Mouse (Mus musculus) erythroid progenitor cell, adult 5-6 weeks (primary cell): Measurements from ENCODE around the gene Hnrnpul1. TPM values are rescaled to one million over a fixed set of nuclear protein-coding genes. Genes with fewer than 3 reads are reported as not detected.
"Not testable (repeated sequence)": the region's sequence is repeated elsewhere in the genome, so short reads cannot be mapped to it uniquely, and the experiment has no call there.

Experiments
- ATAC-seq: replicated peaks from 2 replicates; pipeline ENCODE4 v1.8.0; 2016; ENCODE audit warnings: moderate number of reproducible peaks, mild to moderate bottlenecking, moderate TSS enrichment, inconsistent platforms; ENCODE audit not compliant: poor library complexity, low FRiP score, severe bottlenecking
- total RNA-seq, 2 experiments: library from RNA; stranded (forward) in 1 of 2; stranded (reverse) in 1 of 2; fragments of 150-400 nt in 1 of 2; fragments of 186-747, 209-891 nt in 1 of 2; gene quantifications; 2 replicates each; pipeline versions ENCODE4 v1.2.3 to v1.2.4; 2015 to 2017; ENCODE audit warnings: low replicate concordance in 2 of 2

The Hnrnpul1 gene
- 186 and 195 TPM in 2 replicates for total RNA-seq (2015; ENCODE audit: low replicate concordance)
- total RNA-seq (2017; ENCODE audit: low replicate concordance): 179 and 256 TPM in 2 replicates

GRCm38 (mm10) chr7:25754738-25755467, at the start of gene Hnrnpul1:
Hnrnpul1 (minus strand) TSS chr7:25754757.
- peak; percentile 89 for ATAC-seq

GRCm38 (mm10) chr7:25803460-25803859, 48.9 kb upstream of the Hnrnpul1 start:
- no peak for ATAC-seq

DNA sequence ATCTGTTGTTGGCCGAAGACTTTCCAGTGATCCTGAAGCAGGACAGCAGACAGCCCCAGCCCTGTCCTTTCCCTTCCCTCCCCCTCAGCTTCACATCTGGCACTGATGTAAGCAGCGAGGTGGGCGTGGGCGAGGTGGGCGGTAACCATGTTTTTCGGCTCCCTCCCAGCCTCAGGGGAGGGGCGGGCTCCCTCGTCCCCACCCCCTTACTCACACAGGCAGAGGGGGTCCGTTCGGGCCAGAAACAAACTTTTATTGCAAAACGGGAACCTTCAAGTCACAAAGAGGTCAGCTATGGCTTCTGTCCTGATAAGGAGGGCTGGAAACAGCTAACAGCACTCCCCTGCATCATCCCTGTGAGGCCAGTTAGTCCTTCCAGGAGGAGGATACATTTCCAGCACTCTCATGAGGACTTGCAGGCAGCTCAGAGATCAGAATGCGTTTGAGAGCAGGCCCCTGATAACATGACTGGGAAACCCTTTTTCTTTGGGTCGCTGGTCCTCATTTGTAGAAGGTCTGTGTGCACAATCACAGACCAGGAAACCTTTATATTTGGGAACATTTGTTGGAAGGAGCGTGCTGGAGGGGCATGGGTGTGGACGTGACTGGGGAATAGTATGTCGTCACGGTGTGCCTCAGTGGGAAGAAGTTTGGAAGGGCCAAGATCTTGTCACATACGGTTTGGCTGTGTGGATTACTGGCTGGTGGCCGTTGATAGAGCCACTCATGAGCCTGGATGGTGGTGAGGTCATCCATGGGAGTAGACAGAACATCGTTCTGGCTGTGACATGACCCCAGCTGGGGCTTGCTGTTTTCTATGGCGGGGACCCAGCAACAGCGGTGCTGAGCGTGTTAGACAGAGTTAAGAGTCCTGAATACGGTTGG, 47.9 kb upstream of the Hnrnpul1 start:
- no peak for ATAC-seq

- no peak for ATAC-seq
Measured at GRCm38 (mm10) chr7:25801031-25801430, 46.5 kb upstream of the Hnrnpul1 start.

DNA sequence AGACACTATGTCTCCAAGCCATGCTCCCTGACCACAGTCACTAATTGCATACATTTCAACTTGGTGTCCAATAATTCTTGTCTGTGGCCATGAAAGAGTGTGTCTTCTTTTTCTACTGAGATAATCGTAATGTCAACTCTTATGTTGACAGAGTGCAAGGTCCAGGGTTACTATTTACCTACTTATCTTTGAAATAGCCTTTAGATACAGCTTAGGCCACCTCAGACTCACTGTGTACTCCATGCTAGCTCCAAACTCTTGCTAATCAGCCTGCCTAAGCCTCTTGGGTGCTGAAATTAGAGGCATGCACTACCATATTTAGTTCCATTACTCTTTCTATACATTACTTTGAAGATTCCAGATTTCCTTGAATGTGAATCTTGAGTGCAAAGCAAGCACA, 44.8 kb upstream of the Hnrnpul1 start:
- ATAC-seq: no peak

DNA sequence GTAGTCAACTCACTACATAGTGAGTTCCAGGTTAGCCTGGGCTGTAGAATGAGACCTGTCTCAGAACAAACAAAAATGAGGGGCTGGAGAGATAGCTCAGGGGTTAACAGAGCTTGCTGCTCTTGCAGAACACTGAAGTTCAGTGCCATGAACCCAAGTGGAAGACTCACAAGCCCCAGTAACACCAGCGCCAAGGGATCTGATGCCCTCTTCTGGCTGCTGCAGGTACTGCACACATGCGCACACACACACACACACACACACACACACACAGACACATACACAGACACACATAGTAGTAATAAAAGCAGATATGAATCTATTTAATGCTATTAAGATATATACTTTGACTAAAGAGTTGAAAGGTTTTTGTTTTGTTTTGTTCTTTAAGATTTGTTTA, 44.0 kb upstream of the Hnrnpul1 start:
- no peak for ATAC-seq

DNA sequence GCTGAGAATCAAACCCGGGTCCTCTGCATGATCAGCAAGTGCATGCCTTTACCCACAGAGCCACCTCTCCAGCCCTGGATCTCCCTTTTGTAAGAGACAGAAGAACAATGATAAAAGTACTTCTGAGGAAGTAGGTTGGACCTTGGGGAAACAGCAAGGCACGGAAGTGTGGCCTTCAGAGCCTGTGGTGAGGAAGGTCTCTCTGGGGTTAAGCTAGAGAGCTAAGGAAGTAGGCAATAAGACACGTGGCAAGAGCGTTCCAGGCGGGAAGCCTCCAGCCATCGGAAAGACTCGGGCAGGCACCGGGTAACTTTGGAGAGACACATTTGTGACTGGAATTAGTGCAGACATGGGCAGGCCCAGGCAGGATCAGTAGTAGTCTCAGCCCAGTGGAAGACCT, 40.2 kb upstream of the Hnrnpul1 start:
- ATAC-seq: no peak

GRCm38 (mm10) chr7:25793679-25794078, 39.1 kb upstream of the Hnrnpul1 start:
- ATAC-seq: no peak

DNA sequence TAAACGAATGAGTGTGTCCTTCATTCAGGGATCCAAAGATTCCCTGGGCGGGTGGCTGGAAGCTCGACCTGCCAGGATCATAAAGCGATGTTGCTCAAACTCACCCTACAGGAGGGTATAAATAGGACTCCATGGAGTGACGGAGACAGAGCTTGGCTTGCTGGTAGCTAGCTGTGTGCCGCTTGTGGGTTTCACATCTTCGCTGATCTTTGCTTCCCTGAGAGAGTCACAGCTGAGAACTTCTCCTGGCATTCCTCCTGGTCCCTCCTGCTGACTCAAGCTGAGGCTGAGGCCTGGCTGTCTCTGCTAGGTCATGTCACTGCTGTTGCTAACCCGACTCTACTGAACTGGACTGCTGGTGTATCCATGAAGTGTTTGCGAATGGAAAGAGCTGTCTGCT, 38.4 kb upstream of the Hnrnpul1 start:
- not testable (repeated sequence) for ATAC-seq

DNA sequence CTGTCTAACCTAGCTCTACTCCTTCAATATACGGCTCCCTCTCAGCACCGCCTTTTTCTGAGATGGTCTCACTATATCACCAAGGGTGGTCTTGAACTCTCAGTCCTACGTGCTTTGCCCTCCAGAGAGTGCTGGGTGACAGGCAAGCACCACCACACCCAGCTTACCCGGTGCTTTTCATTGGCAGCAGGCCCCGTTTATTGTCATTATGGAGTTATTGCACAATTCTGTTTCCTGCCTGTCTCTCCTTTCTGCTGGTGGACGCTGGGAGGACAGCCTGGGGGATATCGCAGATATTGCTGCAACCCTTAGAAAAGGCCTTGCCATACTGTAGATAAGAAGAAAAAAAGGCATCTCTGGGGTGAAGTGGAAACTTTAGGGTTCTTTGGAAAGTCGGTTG, 36.1 kb upstream of the Hnrnpul1 start:
- no peak for ATAC-seq

DNA sequence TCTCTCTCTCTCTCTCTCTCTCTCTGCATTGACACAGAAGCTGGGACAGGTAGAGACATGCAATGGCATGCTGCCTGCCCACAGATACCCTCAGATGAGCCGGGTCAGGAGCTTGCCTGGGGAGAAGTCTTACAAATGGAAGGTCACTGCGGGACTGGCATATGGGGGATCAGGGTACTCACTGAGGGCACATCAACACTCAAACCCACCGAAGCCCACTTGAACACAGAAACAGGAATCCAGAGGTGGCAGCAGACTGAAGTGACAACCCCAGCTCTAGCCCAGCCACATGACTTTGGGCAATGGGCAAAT, 34.5 kb upstream of the Hnrnpul1 start:
- ATAC-seq: no peak

- no peak for ATAC-seq
Measured at GRCm38 (mm10) chr7:25788220-25789128, 33.9 kb upstream of the Hnrnpul1 start, which contains the start of gene Axl. Axl (minus strand) TSS chr7:25788705.

GRCm38 (mm10) chr7:25787456-25788219, 33.1 kb upstream of the Hnrnpul1 start:
- ATAC-seq: no peak

DNA sequence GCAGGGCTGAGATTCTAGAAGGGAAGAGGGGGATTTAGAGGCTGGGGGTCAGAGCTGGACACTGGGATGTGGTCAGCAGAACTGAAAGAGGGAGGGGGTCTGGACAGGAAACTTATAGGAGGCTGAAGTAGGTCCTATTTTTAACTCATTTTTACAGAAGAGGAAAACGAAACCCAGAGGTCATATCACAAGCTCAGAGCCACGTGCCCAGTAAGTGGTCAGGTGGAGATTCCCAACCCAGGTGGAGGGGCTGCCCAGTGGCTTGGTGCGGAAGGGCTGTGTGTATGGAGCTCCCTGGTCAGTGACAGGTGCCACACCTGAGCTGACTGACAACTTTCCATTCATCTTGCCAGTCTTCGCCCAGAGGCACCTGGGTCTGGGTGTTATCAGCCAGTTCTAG, 32.4 kb upstream of the Hnrnpul1 start:
- ATAC-seq: no peak

DNA sequence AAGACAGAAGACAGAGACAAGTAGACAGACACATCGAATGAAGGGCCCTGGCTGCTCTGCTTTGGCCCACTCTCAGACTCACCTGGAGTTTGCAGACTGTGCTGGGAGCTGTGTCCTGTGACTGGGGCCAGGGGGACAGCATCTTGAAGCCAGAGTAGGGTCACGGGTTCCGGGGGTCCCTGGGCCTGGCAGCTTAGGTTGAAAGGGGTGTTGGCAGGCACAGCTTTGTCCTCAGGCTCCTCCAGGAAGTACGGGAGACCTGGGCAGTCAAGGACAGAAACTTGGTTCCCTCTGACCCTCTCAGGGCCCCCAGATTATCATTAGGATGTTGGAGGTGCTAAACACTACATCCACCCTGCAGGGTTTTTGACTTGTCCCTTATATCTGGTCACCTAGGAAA, 31.2 kb upstream of the Hnrnpul1 start:
- no peak for ATAC-seq

GRCm38 (mm10) chr7:25784808-25785207, 30.3 kb upstream of the Hnrnpul1 start:
- ATAC-seq: no peak

DNA sequence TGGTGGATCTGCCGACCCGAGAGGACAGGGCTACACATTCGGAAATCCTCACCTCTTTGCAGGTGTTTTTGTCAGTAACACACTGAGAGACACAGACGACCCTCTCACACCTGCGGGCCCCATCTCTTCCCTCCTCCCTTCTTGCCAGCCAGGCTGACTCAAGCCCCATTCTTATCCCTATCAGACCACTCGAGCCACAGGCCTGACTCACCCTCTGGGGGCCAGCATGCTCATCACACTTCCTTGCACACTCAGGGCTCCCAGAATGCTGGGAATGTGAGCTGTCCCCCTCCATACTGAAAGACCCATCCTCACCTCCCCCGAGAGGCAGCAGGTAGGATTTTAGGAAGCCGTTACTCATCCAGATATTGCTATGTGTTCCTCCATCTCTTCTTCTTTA, 29.2 kb upstream of the Hnrnpul1 start:
- ATAC-seq: no peak

GRCm38 (mm10) chr7:25782744-25783143, 28.2 kb upstream of the Hnrnpul1 start:
- ATAC-seq: no peak

- ATAC-seq: no peak
Measured at GRCm38 (mm10) chr7:25781937-25782610, 27.5 kb upstream of the Hnrnpul1 start.
